Comparison of ENCODE assay signal across 8 mouse cellular contexts in genomic region chr15:26308629-26309230, GRCm38 (mm10). TPM values are rescaled to one million over a fixed set of nuclear protein-coding genes. Genes with fewer than 3 reads are reported as not detected.
DNase-seq lines count a peak whose midpoint lies in the region; ATAC-seq and TF ChIP-seq lines count a peak whose summit lies in the region.

Gene March11 (plus strand): TSS chr15:26309048.

- no peaks in the 10 kb centered on the region for H3K9me3 ChIP-seq in embryonic facial prominence, embryonic 10.5 days
- H3K9me3 ChIP-seq in midbrain, embryonic 16.5 days (replicated peaks; ENCODE audit: control insufficient read depth, low read length, poor library complexity, severe bottlenecking), result no peaks in the 10 kb centered on the region

- peak; percentile 0 for DNase-seq in CD4-positive, CD25-positive, alpha-beta regulatory T cell, adult 2 months (ENCODE audit: low read depth, low spot score)
- DNase-seq in adrenal gland, adult 8-10 months, result peak; percentile 3
- DNase-seq in embryonic facial prominence, embryonic 10.5 days (ENCODE audit: low spot score), result peak; percentile 69
- peak; percentile 16 to 31 for DNase-seq in heart, postnatal 14 days
- DNase-seq in left cerebral cortex, adult 2 months (ENCODE audit: extremely low spot score in 1 of 2, low spot score in 2 of 2), result peak; percentile 82 to 84
- peak; percentile 9 for DNase-seq in testis, postnatal 14 days (ENCODE audit: low spot score)

- WGBS in embryonic facial prominence, embryonic 10.5 days, result 1% methylated on average over 56 of the region's 56 CpGs
- under 1% methylated on average over 53 of the region's 56 CpGs for WGBS in midbrain, embryonic 16.5 days

- peak within 1 kb of the TSS; percentile 91 for H3K9ac ChIP-seq in midbrain, embryonic 16.5 days (ENCODE audit: low read depth, low read length)

- TF ChIP-seq CTCF in left cerebral cortex, adult 2 months (IDR thresholded peaks at IDR 0.05), result peak; percentile 19

- no peaks in the 10 kb centered on the region for H3K36me3 ChIP-seq in embryonic facial prominence, embryonic 10.5 days (replicated peaks)
- H3K36me3 ChIP-seq in midbrain, embryonic 16.5 days (ENCODE audit: control insufficient read depth, insufficient read depth, low read length), result no peaks in the 10 kb centered on the region

- H3K27ac ChIP-seq in embryonic facial prominence, embryonic 10.5 days (replicated peaks), result peak within 1 kb of the TSS; percentile 40; the same call in 1 of the 2 replicates
- peak within 1 kb of the TSS; percentile 89 for H3K27ac ChIP-seq in left cerebral cortex, adult 2 months
- peak within 1 kb of the TSS; percentile 94 for H3K27ac ChIP-seq in midbrain, embryonic 16.5 days (ENCODE audit: low read length)

- peak within 1 kb of the TSS; percentile 79 for H3K4me3 ChIP-seq in embryonic facial prominence, embryonic 10.5 days
- peak within 1 kb of the TSS; percentile 68 for H3K4me3 ChIP-seq in left cerebral cortex, adult 2 months
- H3K4me3 ChIP-seq in midbrain, embryonic 16.5 days (ENCODE audit: low read depth, low read length), result peak within 1 kb of the TSS; percentile 81

- H3K27me3 ChIP-seq in embryonic facial prominence, embryonic 10.5 days (replicated peaks; ENCODE audit: low read depth, poor library complexity, severe bottlenecking), result peaks cover 32% of the 10 kb centered on the region
- H3K27me3 ChIP-seq in midbrain, embryonic 16.5 days (ENCODE audit: control insufficient read depth, insufficient read depth, low read depth, low read length), result no peaks in the 10 kb centered on the region

- peak within 1 kb of the TSS; percentile 82 for H3K4me2 ChIP-seq in midbrain, embryonic 16.5 days (ENCODE audit: low read length)

- intact Hi-C loops in heart, postnatal 14 days (cut with DNase I), result no loop called here
- intact Hi-C loops in left cerebral cortex, adult 2 months (cut with DNase I), result loop anchor here (2.0 to 5.0 kb wide), 2 partner anchors 124 to 311 kb away; no protein-coding TSS in a partner anchor

- H3K4me1 ChIP-seq in embryonic facial prominence, embryonic 10.5 days, result peaks cover 18% of the 10 kb centered on the region
- H3K4me1 ChIP-seq in midbrain, embryonic 16.5 days (ENCODE audit: control insufficient read depth, insufficient read depth, low read length), result peaks cover 6% of the 10 kb centered on the region

- ATAC-seq in CD4-positive, CD25-positive, alpha-beta regulatory T cell, adult 4 months, result no peak
- ATAC-seq in midbrain, embryonic 16.5 days, result peak; percentile 98

RNA-seq across cellular contexts. Expression of gene March11, which starts in this region (rescaled TPM):
- under 1 TPM in 1 of 2 experiments, not detected in 1; 0.42 TPM for polyA plus RNA-seq in CD4-positive, CD25-positive, alpha-beta regulatory T cell, adult 4 months (2017; shearing (Covaris generic))
- total RNA-seq in adrenal gland, adult 8-10 months (2022), result under 1 TPM; 0.51 to 0.90 (median 0.75) TPM
- polyA plus RNA-seq in embryonic facial prominence, embryonic 10.5 days (2016; fragmentation: Nextera tagmentation; extraction: Ambion mirVana), result 0.51 and 0.69 TPM in 2 replicates
- under 1 TPM in 1 of 2 experiments, not detected in 1; 0.33 TPM for total RNA-seq in heart, postnatal 14 days (2021)
- 10 to 100 TPM; 10.1 to 12.8 TPM for total RNA-seq in left cerebral cortex, adult 2 months (2021)
- 6.4 and 6.5 TPM in 2 replicates for polyA plus RNA-seq in midbrain, embryonic 16.5 days (2015; fragmentation: Nextera tagmentation; extraction: Ambion mirVana)

Comparison
In these comparisons a context has a peak if more than half of its experiments do, and no peak if none do; other contexts are left out.
1. RNA of gene March11 (total RNA-seq): 10.1 to 12.8 TPM in left cerebral cortex, adult 2 months; 0.51 to 0.90 TPM in adrenal gland, adult 8-10 months and 0.33 TPM in heart, postnatal 14 days; every median in the first group is over 4 times any median in the second.
2. Peak in DNase-seq in adrenal gland, adult 8-10 months; RNA of the gene not detected or under 1 TPM.
3. Peak in DNase-seq, H3K4me3 ChIP-seq and H3K27ac ChIP-seq in embryonic facial prominence, embryonic 10.5 days; RNA of the gene not detected or under 1 TPM.
4. Peak in DNase-seq in heart, postnatal 14 days; RNA of the gene not detected or under 1 TPM.
5. DNase-seq: peak in every context shown above with its lines; median percentile 83 in left cerebral cortex, adult 2 months; 69 in embryonic facial prominence, embryonic 10.5 days; 24 in heart, postnatal 14 days; 9 in testis, postnatal 14 days; 3 in adrenal gland, adult 8-10 months; 0 in CD4-positive, CD25-positive, alpha-beta regulatory T cell, adult 2 months.
6. H3K27ac ChIP-seq: peak in every context shown above with its lines; median percentile 94 in midbrain, embryonic 16.5 days; 89 in left cerebral cortex, adult 2 months; 40 in embryonic facial prominence, embryonic 10.5 days.
7. Peak in every context shown above with its lines, with median percentiles within 50 percentile points of each other: H3K4me3 ChIP-seq.